Mouse (Mus musculus) megakaryocyte, embryonic 14.5 days (primary cell): ENCODE measurements at regions not wholly inside any gene's neighbourhood (a gene's known extent, or its start where the extent isn't known, plus 50 kb on each side); places are given as distances from the start of the nearest gene placed in this dataset.

Experiments
- H3K27me3 ChIP-seq: replicated peaks from 2 replicates; pipeline ENCODE3; 2012; ENCODE audit warnings: inconsistent platforms
- H3K36me3 ChIP-seq: replicated peaks from 2 replicates; pipeline ENCODE3; 2012; ENCODE audit warnings: low read length, inconsistent platforms, mixed read lengths
- H3K4me1 ChIP-seq: 2 replicates; pipeline ENCODE4 v1.6.1; 2012; ENCODE audit warnings: inconsistent platforms
- H3K4me3 ChIP-seq: replicated peaks from 2 replicates; pipeline ENCODE3; 2012; ENCODE audit warnings: moderate library complexity, mild to moderate bottlenecking, inconsistent platforms
- H3K9me3 ChIP-seq: 2 replicates; pipeline ENCODE4 v1.6.1; 2012; ENCODE audit warnings: inconsistent platforms
- FLI1 ChIP-seq: IDR thresholded peaks from 2 replicates; pipeline ENCODE4 v1.6.1; 2012; ENCODE audit warnings: low read length, inconsistent platforms, mixed read lengths
- GATA1 ChIP-seq: IDR thresholded peaks from 3 replicates; pipeline ENCODE4 v1.6.1; 2012; ENCODE audit warnings: mixed read lengths, low read length, inconsistent platforms, borderline replicate concordance

- Histone ChIP-seq H3K4me3 (no peak overlapping the region), H3K9me3 (peaks cover 30% of the 10 kb centered on the region), H3K4me1 (no peaks in the 10 kb centered on the region), H3K36me3 (no peaks in the 10 kb centered on the region), H3K27me3 (no peaks in the 10 kb centered on the region)
- TF ChIP-seq GATA1 (no peak), FLI1 (no peak)
Observed at GRCm38 (mm10) chr9:111774229-111774628, 84.1 kb upstream of the Stac start.

- TF ChIP-seq GATA1 = no peak
- TF ChIP-seq FLI1 = no peak
- Histone ChIP-seq H3K27me3 (no peaks in the 10 kb centered on the region), H3K4me1 (no peaks in the 10 kb centered on the region), H3K36me3 (no peaks in the 10 kb centered on the region), H3K9me3 (peaks cover 42% of the 10 kb centered on the region), H3K4me3 (no peak overlapping the region)
Observed at GRCm38 (mm10) chr9:111762653-111763468, 72.7 kb upstream of the Stac start.

- TF ChIP-seq GATA1 (no peak), FLI1 (no peak)
- H3K4me1 ChIP-seq = no peaks in the 10 kb centered on the region
- peaks cover 40% of the 10 kb centered on the region for H3K9me3 ChIP-seq
Observed at GRCm38 (mm10) chr9:111755235-111755634, 65.1 kb upstream of the Stac start.

GRCm38 (mm10) chr9:111746151-111746550 lies 56.0 kb upstream of the Stac start:
- Histone ChIP-seq H3K9me3 (peaks cover 27% of the 10 kb centered on the region), H3K4me3 (no peak overlapping the region), H3K27me3 (no peaks in the 10 kb centered on the region), H3K4me1 (no peaks in the 10 kb centered on the region), H3K36me3 (no peaks in the 10 kb centered on the region)
- no peak for TF ChIP-seq GATA1
- TF ChIP-seq FLI1 = no peak

More at GRCm38 (mm10) chr9:111755235-111755634, 65.1 kb upstream of the Stac start:
- Histone ChIP-seq H3K36me3 (no peaks in the 10 kb centered on the region), H3K27me3 (no peaks in the 10 kb centered on the region), H3K4me3 (no peak overlapping the region)

- H3K4me3 ChIP-seq = no peak overlapping the region
- no peaks in the 10 kb centered on the region for H3K36me3 ChIP-seq
- H3K4me1 ChIP-seq = no peaks in the 10 kb centered on the region
- peaks cover 20% of the 10 kb centered on the region for H3K9me3 ChIP-seq
- no peaks in the 10 kb centered on the region for H3K27me3 ChIP-seq
- TF ChIP-seq GATA1 (no peak), FLI1 (no peak)
Observed at GRCm38 (mm10) chr9:111745206-111745605, 55.1 kb upstream of the Stac start.
